Mouse (Mus musculus) adrenal gland, adult (tissue): ENCODE measurements around the gene Lgr4.

Experiments used
- DNase-seq, 2 experiments: peaks; one replicate each; pipeline ENCODE4 v3.0.0; 2022 to 2023; ENCODE audit warnings: low spot score in 1 of 2; ENCODE audit not compliant: inconsistent age in 2 of 2

Gene Lgr4

GRCm38 (mm10) chr2:110007423-110008267, 90.2 kb downstream of the Lgr4 start:
- peak in 1 of 2 experiments; percentile 50 for DNase-seq

DNA sequence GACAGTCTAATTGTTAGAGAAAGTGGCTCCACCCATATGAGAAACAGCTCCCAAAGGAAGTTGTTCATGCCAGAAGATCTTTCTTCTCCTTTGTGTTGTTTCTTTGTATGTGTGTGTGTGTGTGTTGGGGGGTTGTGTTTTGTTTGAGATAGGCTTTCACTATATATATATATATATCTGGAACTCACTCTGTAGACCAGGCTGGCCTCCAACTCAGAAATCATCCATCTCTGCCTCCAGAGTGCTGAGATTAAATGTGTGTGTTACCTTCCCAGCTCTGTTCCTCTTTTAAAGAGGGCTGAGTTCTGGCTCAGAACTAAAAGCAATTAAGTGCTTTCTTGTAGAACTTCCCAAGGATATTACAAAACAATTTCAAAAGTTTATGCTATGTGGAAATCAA, 92.0 kb downstream of the Lgr4 start:
- peak in 1 of 2 experiments; percentile 20 for DNase-seq

DNA sequence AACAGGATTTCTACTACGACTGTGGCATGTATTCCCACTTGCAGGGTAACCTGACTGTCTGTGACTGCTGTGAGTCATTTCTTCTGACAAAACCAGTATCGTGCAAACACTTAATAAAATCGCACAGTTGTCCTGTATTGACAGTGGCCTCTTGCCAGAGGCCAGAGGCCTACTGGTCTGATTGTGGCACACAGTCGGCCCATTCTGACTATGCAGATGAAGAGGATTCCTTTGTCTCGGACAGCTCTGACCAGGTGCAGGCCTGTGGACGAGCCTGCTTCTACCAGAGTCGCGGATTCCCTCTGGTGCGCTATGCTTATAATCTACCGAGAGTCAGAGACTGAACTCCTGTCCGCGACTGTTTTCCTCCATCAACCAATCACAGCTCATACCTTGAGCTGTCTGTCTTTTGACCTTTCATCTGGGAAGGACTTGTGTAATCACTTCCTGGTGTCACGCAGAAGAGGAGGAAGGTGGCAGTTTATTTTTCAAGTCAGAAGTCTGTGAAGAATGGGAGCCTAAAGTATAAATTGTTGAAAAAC, 94.8 kb downstream of the Lgr4 start:
- peak in 1 of 2 experiments; percentile 48 for DNase-seq

- DNase-seq, result peak in 1 of 2 experiments; percentile 47
Measured at GRCm38 (mm10) chr2:110017087-110017486, 99.6 kb downstream of the Lgr4 start.

- DNase-seq, result peak; percentile 93 to 96
Measured at GRCm38 (mm10) chr2:110017616-110018505, 100.4 kb downstream of the Lgr4 start, which contains the start of gene Ccdc34. Gene Ccdc34, plus strand, starts transcription at chr2:110017817.

- DNase-seq, result no peak
Measured at GRCm38 (mm10) chr2:110019656-110020055, 102.2 kb downstream of the Lgr4 start.

DNA sequence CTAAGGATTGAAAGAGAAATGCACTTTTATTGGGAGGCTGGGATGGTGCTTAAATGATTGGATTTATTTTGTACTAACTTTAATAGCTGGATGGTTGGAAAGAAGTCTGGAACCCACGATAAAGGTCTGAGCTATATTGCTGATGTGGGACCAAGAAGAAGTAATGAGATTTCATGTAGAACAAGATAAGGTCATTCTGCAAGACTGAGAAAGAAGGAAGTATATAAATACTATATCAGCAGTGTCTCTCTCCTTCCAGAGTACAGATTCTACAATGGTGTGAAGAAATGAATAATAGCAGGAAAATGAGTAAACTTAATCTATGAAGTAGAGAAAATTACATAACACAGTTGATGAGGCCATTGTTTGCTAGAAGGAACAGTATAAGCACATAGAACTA, 103.0 kb downstream of the Lgr4 start:
- DNase-seq, result no peak

- DNase-seq, result no peak
Measured at GRCm38 (mm10) chr2:110036265-110036664, 118.8 kb downstream of the Lgr4 start.

GRCm38 (mm10) chr2:110036665-110037064, 119.2 kb downstream of the Lgr4 start:
- no peak for DNase-seq

- no peak for DNase-seq
Measured at GRCm38 (mm10) chr2:110037221-110037620, 119.8 kb downstream of the Lgr4 start.

GRCm38 (mm10) chr2:110038341-110038740, 120.9 kb downstream of the Lgr4 start:
- no peak for DNase-seq

DNA sequence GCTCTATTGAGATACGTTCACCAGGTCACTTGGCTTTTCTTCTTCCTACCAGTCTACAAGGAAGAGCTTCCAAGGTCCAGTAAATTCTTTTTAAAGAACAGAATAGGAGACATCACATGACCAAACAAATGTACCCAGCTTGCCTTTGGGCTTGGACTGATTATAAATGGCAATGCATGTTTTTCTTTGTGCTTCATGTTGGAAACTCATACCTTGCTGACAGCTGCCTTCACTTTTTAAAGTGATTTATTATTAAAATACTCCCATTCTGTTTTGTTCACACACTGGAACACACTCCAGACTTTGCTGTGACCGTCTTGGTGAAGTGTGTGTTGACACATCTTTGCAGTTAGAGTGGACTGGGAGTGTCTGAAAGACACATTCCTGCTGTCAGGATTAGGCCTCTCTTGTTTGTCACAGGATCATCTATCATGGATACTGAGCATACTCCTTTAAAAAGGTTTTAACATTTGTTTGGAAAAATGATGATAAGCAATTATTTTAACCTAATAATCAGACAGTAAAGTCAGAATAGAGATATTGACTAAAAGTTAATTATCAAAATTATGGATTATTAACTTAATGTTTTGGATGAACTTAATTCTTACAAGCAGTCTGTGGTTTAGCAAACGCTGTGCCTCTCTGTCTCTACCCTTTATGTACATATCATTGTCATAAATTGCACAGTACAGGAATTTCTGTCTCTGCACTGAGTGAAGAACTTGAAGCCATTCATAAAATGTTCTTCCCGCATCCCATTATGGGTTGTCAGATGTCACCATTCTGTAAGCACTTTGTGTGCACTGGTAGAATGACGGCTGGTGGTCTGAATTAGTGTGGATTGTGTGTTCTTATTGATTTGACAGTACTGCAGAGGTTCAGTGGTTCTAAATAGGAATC, 125.7 kb downstream of the Lgr4 start:
- DNase-seq, result no peak

DNA sequence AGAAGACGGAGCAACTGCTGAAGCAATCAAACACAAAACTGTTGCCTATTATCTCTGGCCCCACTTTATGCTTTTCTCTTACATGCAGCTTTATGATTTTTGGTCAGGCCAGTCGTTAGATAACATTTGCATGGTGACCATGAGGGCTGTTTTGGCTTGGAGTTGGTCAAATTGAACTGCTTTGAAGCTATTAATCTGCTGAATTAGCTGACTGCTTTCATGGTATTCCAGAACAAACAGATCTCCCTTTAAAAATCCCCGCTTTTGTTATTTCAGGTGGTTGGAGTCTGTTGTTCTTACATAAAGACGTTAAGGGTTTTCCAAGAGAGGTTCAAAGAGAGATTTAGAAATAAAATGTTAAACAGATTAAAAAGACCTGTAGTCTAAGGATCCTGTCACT, 141.0 kb downstream of the Lgr4 start:
- no peak for DNase-seq

- DNase-seq, result peak in 1 of 2 experiments; percentile 69
Measured at GRCm38 (mm10) chr2:110063131-110063530, 145.7 kb downstream of the Lgr4 start.
